Mouse (Mus musculus): ENCODE measurements around the gene Dip2c. TPM values are rescaled to one million over a fixed set of nuclear protein-coding genes. Genes with fewer than 3 reads are reported as not detected.
A peak's percentile ranks its signal among the peaks of the same experiment; 100 is the strongest.

Dip2c gene
- polyA plus RNA-seq, 3 experiments from 2014 or later, result 0.64 to 0.79 TPM; not detected in 1

GRCm38 (mm10) chr13:9329307-9329915, 53.1 kb downstream of the Dip2c start:
- ATAC-seq, result no peak

- ATAC-seq, result no peak
Measured at GRCm38 (mm10) chr13:9333187-9333586, 56.9 kb downstream of the Dip2c start.

- ATAC-seq, result no peak
Measured at GRCm38 (mm10) chr13:9340293-9340692, 64.0 kb downstream of the Dip2c start.

DNA sequence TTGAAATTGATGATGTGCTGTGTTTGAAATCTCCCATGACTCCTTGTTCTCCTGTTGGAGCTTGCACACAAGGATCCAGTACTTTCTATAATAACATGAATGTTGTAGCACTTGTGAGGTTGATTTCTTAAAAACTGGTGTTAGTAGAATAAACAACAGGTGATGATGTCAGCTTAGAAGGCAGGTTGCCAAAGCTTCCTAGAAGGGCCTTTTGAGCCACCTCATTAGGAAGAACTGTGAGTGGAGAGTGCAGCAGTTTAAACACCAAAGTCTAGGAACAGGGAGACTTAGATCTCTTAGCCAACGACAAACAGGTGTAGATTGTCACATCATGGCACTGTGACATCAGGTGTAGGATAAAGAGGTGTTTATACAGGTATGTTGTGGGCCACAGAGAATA, 66.4 kb downstream of the Dip2c start:
- no peak for ATAC-seq

DNA sequence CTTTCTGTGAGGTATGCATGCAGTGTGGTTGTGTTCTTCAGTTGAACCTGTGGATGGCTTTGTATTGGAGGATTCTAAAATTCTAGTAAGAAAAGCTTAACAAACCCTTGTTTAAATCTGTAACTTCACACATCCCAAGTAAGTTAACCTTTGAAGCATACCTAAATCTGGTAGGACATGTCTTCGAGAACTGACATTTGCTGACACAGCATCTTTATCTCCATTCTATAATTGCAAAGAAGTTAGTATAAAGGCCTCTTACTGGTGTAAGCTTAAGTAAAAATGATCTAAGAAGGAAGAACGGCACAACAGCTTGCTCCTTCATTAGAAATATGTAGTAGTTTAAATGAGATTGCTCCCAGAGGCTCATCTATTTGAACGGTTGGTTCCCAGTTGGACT, 71.1 kb downstream of the Dip2c start:
- ATAC-seq, result no peak

- ATAC-seq, result no peak
Measured at GRCm38 (mm10) chr13:9350670-9351069, 74.3 kb downstream of the Dip2c start.

DNA sequence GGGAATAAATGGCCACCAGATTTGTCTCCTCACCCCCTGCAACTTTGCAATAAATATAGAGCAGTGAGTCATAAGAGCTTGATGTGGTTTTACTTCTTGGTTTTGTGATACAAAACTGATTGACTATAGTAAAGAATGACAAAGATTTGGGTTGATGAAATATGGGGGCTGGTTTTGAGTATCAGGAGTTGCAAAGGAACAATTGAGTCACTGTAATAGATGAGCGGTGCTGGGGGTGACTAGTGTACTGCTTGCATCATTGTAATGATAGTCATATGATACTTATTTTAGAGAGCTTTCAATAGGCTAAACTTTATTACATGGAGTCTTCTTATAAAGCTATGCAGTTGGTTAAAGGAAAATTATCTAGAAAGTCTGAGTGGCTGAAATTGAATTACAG, 77.6 kb downstream of the Dip2c start:
- ATAC-seq, result peak; percentile 61

DNA sequence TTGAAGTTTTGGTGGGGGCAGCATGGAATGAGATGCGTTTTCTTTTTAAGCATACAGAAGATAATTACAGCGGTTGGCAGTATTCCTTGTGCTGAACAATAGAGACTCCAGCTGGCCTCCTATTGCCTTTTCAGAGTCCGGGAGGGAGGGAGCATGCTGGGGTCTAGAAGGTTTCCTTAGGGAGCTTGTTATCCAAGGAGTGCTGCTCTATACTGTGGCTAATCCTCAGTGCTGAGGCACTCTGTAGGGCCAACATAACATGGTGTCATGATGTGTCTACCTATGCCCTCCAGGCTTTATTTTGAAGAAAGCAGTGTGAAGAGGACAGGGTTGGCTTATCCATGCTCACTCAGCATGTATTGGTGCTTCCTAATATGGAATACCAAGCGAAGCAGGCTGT, 79.0 kb downstream of the Dip2c start:
- ATAC-seq, result no peak

DNA sequence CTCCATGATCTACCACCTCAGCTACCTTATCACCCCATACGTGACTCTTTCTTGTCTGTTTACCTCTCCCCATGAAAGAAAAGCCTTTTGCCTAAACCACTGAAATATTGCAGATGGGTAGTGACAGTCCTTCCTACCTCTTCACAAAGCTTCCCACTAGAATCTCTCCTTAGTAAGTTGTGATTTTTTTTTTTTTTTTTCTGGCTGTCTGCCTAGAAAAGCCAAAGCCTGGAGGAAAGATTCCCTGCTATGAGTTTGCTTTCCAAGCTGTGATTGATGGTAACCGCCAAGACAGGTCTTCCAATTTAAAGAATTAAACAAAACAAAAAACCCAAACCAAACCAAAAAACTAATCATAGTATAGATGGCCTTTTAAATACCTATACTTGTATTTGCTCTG, 85.1 kb downstream of the Dip2c start:
- no peak for ATAC-seq

DNA sequence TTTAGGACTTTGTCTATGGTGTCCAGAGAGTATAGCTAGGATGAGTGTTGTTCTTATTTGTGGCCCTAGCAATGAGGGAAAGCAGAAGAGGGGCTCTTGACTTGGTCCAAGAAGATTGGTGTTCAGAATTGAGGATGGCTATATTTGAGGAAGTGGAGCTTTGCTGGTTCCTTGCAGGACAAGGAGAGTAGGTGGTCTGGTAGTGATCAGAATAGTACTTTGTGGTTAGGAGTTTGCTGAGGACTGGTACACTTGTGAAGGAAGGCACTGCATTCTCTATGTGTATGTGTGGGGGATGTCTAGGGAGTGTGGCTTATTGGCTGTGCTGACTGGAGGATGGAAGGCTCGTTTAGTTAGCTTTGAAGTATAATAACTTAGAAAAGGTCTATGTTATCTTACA, 95.1 kb downstream of the Dip2c start:
- ATAC-seq, result no peak

GRCm38 (mm10) chr13:9377130-9377529, 100.8 kb downstream of the Dip2c start:
- ATAC-seq, result no peak

DNA sequence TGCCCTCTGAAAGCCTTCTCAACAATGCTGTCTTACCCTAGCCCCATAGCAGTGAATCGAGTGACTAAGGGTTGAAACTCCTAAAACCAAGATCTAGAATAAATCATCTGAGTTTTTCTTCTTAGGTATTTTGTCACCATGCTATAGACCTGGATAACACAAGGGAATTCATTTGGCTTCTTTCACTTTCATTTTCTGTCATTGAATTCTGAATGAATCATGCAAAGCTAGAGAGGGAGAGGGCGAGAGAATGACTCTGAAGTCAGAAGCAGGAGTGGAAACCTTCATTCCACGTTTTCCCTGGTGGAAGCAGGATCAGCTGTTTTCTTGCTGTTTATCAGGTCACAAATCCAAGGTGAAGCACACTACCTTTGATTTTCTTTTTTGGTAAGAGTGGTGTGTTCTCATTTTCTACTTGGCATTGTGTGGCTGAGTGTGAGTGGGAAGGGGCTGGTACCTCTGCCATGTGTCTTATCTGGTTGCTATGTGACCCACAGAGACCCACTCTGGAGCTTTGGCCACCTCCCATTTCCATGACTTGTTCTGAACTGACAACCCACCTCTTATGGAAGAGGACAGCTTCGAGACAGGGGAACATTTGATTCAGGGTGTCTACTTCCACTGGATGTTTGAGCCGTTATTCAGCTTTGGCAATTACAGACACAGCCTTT, 104.5 kb downstream of the Dip2c start:
- peak; percentile 64 for ATAC-seq

- ATAC-seq, result no peak
Measured at GRCm38 (mm10) chr13:9388017-9388416, 111.7 kb downstream of the Dip2c start.

GRCm38 (mm10) chr13:9389334-9389733, 113.0 kb downstream of the Dip2c start:
- peak; percentile 35 for ATAC-seq

DNA sequence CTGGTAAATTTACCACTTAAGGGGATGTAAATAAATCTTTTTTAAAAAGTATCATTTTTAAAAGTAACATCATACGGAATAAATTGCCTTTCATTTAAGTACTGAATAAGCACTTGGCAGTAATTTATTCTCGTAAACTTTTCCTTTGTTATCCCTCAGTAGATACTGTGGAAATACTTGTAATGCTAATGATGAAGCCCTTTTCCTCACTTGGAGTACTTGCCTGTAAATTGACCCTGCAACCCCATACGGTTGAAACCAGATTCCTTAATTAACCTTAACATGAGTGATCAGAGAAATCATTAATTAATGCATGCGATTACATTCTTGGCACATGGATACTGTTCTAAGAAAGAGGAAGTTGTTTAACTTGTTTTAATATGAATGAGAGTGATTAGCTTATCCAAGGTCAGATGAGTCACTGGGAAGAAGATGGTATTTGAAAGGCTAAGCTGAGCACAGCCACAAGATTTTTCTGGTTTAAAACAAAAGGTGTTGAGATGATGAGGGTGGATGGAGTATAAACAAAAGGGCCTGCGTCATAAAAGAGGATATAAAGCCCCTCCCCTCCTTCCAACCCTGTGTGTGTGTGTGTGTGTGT, 114.0 kb downstream of the Dip2c start:
- ATAC-seq, result no peak

DNA sequence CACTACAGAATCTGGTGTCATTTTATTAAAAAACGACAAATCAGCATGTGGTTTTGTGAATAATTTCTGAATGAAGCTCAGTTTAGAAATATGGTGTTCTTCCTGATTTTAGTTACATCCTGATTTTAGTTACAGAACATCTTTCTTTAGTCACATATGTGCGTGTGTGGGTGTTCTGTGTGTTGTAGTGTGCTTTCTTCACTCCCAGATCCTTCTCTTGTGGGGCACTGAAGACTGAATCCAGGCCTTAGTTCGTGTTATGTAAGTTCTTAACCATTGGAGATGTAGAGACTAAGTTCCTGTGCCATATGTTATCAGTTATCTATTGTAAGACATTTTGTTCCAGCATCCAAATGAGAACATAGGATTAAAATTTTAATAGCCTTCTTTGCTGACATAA, 117.1 kb downstream of the Dip2c start:
- no peak for ATAC-seq

GRCm38 (mm10) chr13:9395286-9395685, 119.0 kb downstream of the Dip2c start:
- no peak for ATAC-seq

- ATAC-seq, result no peak
Measured at GRCm38 (mm10) chr13:9398846-9399245, 122.5 kb downstream of the Dip2c start.

GRCm38 (mm10) chr13:9405399-9405798, 129.1 kb downstream of the Dip2c start:
- no peak for ATAC-seq

DNA sequence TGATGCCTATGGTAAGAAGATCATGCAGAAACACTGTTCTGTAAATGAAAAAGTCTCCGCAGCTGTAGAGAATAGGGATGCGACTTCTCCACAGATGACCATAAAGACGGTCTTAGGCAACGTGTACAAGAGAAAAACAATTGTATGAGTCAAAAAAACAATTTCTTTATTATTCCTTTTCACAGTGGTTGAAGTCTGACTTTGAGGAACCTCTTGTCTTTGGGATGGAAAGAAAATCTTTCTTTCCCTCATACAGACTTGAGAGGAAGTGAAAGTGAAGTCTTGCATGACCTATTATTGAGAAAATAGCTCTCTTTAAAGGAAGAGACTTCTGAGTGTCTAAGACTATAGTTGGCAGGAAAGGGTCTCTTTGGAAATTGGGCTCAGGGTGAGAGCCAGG, 132.7 kb downstream of the Dip2c start:
- no peak for ATAC-seq

DNA sequence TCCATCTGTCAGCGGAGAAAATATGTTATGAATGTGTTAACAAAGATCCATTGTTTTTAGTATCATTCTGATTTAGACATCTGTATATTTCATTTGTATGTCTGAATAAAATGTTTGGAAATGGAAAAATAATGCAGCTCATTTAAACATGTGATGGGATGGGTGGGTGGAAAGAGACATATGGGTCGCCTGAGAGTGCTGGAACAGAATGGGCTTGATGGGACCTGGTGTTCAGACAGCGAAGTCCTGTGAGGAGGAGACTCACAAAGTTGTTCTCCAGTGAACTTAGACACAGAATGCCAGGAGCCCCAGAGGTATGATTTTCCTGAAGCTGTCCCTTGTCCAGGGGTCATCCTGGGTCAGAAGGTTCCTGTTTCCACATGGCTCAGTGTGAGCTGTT, 142.1 kb downstream of the Dip2c start:
- ATAC-seq, result no peak

GRCm38 (mm10) chr13:9419213-9419612, 142.9 kb downstream of the Dip2c start:
- ATAC-seq, result no peak

GRCm38 (mm10) chr13:9421949-9422348, 145.6 kb downstream of the Dip2c start:
- no peak for ATAC-seq

DNA sequence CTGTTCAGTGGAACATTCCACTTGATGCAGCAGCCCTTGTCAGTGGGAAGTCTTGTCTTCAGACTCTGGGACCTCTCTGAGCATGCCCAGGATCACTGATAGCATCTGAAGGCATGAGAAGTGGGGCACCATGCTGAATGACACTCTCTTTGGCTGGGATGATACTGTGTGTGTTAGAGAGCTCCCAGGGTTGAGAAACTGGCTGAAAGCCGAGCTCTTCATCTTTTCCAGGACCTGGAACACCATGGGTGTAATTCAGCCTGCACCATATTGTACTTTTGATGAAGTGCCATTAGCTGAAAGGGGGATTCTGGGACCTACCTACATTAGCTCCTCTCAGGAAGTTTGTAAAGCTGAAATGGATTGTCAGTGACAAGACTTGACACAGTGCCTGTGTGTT, 146.5 kb downstream of the Dip2c start:
- no peak for ATAC-seq
